Mouse (Mus musculus): ENCODE data around the gene BC049730. TPM values are rescaled to one million over a fixed set of nuclear protein-coding genes. Genes with fewer than 3 reads are reported as not detected.

BC049730 gene
- polyA plus RNA-seq, 1 experiment from 2014 or later = not detected

Other genes starting within 250 kb of the BC049730 start
- 17.5 and 18.6 TPM in 2 replicates for gene Plaur, start 246.8 kb upstream of the BC049730 start, polyA plus RNA-seq (2015; fragmentation: Nextera tagmentation; extraction: Ambion mirVana)
- gene Cadm4, start 227.2 kb upstream of the BC049730 start, polyA plus RNA-seq (2015; fragmentation: Nextera tagmentation; extraction: Ambion mirVana) = 2.8 and 3.5 TPM in 2 replicates
- 42.7 and 47.2 TPM in 2 replicates for gene Zfp428, start 202.2 kb upstream of the BC049730 start, polyA plus RNA-seq (2015; fragmentation: Nextera tagmentation; extraction: Ambion mirVana)
- gene AC161166.1, start 196.8 kb upstream of the BC049730 start, polyA plus RNA-seq (2015; fragmentation: Nextera tagmentation; extraction: Ambion mirVana) = 0.19 and 0.47 TPM in 2 replicates
- gene Irgq, start 178.6 kb upstream of the BC049730 start, polyA plus RNA-seq (2015; fragmentation: Nextera tagmentation; extraction: Ambion mirVana) = 7.8 and 7.9 TPM in 2 replicates
- 0.39 and 0.54 TPM in 2 replicates for gene Pinlyp, start 163.1 kb upstream of the BC049730 start, polyA plus RNA-seq (2015; fragmentation: Nextera tagmentation; extraction: Ambion mirVana)
- gene Xrcc1, start 163.0 kb upstream of the BC049730 start, polyA plus RNA-seq (2015; fragmentation: Nextera tagmentation; extraction: Ambion mirVana) = 109 and 118 TPM in 2 replicates
- 23.8 and 24.2 TPM in 2 replicates for gene Ethe1, start 121.7 kb upstream of the BC049730 start, polyA plus RNA-seq (2015; fragmentation: Nextera tagmentation; extraction: Ambion mirVana)
- 2.8 and 3.0 TPM in 2 replicates for gene Zfp575, start 121.6 kb upstream of the BC049730 start, polyA plus RNA-seq (2015; fragmentation: Nextera tagmentation; extraction: Ambion mirVana)
- gene Phldb3, start 98.5 kb upstream of the BC049730 start, polyA plus RNA-seq (2015; fragmentation: Nextera tagmentation; extraction: Ambion mirVana) = 0.15 and 0.21 TPM in 2 replicates
- 0.18 and 0.40 TPM in 2 replicates for gene Lypd3, start 72.7 kb upstream of the BC049730 start, polyA plus RNA-seq (2015; fragmentation: Nextera tagmentation; extraction: Ambion mirVana)
- not detected in 2 replicates for gene Tex101, start 32.6 kb upstream of the BC049730 start, polyA plus RNA-seq (2015; fragmentation: Nextera tagmentation; extraction: Ambion mirVana)
- gene Gm4763, start 17.7 kb downstream of the BC049730 start, polyA plus RNA-seq (2015; fragmentation: Nextera tagmentation; extraction: Ambion mirVana) = not detected in 2 replicates
- gene Cd177, start 51.1 kb downstream of the BC049730 start, polyA plus RNA-seq (2015; fragmentation: Nextera tagmentation; extraction: Ambion mirVana) = 0.73 and 0.75 TPM in 2 replicates
- 0.15 TPM in 1 of 2 replicates, not detected in the other for gene Ceacam10, start 68.0 kb downstream of the BC049730 start, polyA plus RNA-seq (2015; fragmentation: Nextera tagmentation; extraction: Ambion mirVana)
- 14.1 and 18.4 TPM in 2 replicates for gene Gm9844, start 153.0 kb downstream of the BC049730 start, polyA plus RNA-seq (2015; fragmentation: Nextera tagmentation; extraction: Ambion mirVana)
- gene Lypd4, start 160.7 kb downstream of the BC049730 start, polyA plus RNA-seq (2015; fragmentation: Nextera tagmentation; extraction: Ambion mirVana) = not detected in 2 replicates
- gene Dmrtc2, start 160.8 kb downstream of the BC049730 start, polyA plus RNA-seq (2015; fragmentation: Nextera tagmentation; extraction: Ambion mirVana) = not detected in 2 replicates
- gene Rps19, start 175.1 kb downstream of the BC049730 start, polyA plus RNA-seq (2015; fragmentation: Nextera tagmentation; extraction: Ambion mirVana) = 2,408 and 2,762 TPM in 2 replicates
- 0.25 and 0.52 TPM in 2 replicates for gene Cd79a, start 188.1 kb downstream of the BC049730 start, polyA plus RNA-seq (2015; fragmentation: Nextera tagmentation; extraction: Ambion mirVana)
- 115 and 128 TPM in 2 replicates for gene Arhgef1, start 193.7 kb downstream of the BC049730 start, polyA plus RNA-seq (2015; fragmentation: Nextera tagmentation; extraction: Ambion mirVana)
- gene Gm4881, start 235.3 kb downstream of the BC049730 start, polyA plus RNA-seq (2015; fragmentation: Nextera tagmentation; extraction: Ambion mirVana) = not detected in 2 replicates